Mouse (Mus musculus): ENCODE measurements at regions not wholly inside any gene's neighbourhood (a gene's known extent, or its start where the extent isn't known, plus 50 kb on each side); places are given as distances from the start of the nearest gene placed in this dataset.

DNA sequence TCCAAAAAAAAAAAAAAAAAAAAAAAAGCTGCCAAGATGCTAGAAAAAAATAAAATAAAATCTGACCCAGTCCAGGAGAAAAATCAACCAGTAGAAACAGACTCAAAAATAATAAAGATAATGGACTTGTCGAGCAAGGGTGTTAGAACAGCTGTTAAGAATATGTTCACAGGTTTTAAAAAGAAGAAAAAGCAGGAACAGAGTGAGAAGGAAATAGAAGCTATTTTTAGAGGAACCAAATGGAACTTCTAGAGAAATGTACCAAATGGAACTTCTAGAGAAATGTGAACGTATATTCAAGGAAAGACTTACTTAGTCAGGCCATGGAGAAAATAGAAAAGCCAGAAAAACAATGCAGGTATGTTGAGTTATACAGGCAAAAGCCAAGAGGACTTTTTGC lies 662.4 kb upstream of the Jmjd1c start:
- no peak for DNase-seq

DNA sequence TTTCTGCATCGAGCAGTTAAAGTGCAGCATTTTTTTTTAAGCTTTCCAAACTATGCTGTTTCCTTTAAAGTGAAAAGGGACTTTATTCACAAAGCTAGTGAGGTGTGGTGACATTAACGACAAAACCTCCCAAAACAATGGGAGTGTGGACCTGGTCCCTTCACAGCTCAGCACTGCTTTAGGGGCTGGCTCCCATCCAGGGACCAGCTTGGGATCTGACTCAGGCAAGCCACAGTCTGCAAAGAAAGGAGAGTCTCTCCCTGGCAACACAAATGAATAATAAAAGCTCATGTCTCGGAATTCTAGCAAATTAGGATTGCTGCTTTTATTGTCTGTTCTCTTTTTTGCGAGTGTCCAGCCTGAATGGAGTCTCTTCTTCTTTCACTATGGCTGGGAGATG lies 625.2 kb upstream of the Jmjd1c start:
- DNase-seq: peak; percentile 83 to 86

- DNase-seq: no peak
Measured at GRCm38 (mm10) chr10:66472038-66472437, 623.9 kb upstream of the Jmjd1c start.

GRCm38 (mm10) chr10:66475187-66475735 lies 620.7 kb upstream of the Jmjd1c start:
- DNase-seq: no peak

DNA sequence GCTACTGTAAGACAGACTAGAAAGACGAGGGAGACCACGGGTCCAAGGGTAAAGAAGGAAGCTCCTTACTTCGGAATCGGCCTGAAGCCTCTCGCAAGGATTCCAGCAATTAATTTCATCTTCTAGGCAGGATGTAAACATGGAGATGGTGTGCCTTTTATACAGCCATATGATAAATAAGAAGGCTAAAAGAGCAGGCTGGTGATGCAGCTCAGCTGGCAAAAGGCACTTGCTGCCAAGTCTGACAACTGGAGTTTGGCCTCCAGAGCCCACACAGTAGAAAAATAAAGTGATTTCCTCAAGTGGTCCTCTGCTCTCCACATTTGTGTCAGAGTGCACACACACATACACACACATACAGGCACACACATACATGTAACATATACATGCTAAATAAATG lies 605.1 kb upstream of the Jmjd1c start:
- DNase-seq: no peak

- DNase-seq: no peak
Measured at GRCm38 (mm10) chr10:66491850-66492249, 604.1 kb upstream of the Jmjd1c start.

- DNase-seq: no peak
Measured at GRCm38 (mm10) chr10:66539846-66540245, 556.1 kb upstream of the Jmjd1c start.

DNA sequence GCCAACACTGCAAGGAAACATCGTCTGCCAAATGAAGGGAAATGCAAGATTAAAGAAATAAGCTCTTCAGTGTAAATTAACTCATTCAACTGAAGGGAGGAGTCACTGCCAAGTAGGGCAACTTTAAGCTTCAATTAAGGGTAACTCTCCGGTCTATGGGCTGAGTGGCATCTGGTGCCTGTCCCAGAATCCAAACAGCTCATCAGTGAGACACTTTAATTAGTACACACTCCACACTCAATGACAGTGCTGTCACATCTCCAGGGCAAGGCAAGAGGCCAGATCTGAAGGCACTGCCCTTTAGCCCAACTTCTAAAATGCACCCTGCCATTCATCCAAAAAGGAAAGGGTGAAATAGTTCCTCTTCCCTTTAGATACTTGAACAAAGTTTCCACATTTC lies 549.3 kb upstream of the Jmjd1c start:
- peak; percentile 50 to 70 for DNase-seq

GRCm38 (mm10) chr10:66547660-66548059 lies 548.3 kb upstream of the Jmjd1c start:
- DNase-seq: no peak

- DNase-seq: no peak
Measured at GRCm38 (mm10) chr10:66548073-66548472, 547.9 kb upstream of the Jmjd1c start.

DNA sequence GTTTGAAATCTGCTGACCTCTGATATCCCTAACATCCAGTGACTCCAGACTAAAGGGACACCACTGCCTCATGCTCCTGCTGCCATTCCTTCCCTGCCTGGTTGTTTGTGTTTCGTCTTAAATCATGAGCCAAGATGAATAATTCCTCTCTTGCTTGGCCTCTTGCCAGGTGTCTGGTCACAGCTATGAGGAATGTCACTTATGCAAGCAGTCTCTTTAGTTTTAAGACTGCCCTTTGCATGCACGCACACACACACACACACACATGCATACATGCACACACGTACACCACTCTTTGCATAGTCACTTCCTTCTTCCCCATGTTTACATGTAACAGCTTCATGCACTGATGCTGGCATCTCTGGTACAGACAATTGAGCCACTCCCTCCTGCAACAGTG lies 543.0 kb upstream of the Jmjd1c start:
- DNase-seq: peak in 1 of 2 experiments; percentile 14

DNA sequence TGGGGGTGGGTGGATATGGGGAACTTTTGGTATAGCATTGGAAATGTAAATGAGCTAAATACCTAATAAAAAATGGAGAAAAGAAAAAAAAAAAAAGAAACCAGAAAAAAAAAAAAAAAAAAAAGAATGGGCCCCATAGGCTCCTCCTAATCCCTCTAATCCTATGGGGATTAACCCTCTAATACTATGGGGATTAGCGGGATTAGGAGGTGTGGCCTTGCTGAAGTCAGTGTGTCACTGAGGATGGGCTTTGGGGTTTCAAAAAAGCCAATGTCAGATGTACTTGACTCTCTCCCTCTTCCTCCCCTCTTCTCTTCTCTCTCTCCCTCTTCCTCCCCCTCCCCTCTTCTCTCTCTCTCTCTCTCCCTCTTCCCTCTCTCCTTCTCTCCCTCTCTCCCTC lies 541.7 kb upstream of the Jmjd1c start:
- DNase-seq: no peak

GRCm38 (mm10) chr10:66558097-66558840 lies 537.7 kb upstream of the Jmjd1c start:
- no peak for DNase-seq

- DNase-seq: no peak
Measured at GRCm38 (mm10) chr10:66565374-66565773, 530.6 kb upstream of the Jmjd1c start.

DNA sequence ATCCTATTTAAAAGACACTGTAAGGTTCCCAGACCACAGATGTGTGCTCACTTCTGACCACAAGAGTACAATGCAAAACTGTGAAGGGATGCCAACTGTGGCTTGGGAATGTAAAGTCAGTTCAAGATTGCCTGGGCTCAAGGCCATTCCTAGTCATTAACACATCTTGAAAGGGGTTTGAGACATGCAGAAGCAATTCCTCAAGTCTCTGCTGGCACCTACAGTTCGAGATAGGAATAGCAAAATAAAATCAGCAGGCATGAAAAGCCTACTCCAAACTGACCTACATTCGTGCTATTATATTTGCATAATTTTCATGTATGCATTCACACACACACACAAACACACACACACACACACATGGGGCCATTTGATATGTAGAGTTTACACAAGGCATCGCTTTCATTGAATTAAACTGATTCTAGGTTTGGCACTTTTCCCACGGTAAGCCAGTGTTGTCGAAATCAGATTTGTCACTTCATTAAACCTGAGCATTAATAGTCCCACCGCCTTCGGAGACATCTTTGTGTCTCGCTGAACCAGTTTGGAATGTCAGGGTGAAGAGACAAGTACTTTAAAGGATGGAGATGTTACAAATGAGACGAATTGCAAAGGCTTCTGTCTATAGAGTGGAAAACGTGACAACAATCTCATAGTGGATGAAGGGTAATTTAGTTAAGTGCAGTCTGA lies 520.9 kb upstream of the Jmjd1c start:
- DNase-seq: peak; percentile 74 to 80

DNA sequence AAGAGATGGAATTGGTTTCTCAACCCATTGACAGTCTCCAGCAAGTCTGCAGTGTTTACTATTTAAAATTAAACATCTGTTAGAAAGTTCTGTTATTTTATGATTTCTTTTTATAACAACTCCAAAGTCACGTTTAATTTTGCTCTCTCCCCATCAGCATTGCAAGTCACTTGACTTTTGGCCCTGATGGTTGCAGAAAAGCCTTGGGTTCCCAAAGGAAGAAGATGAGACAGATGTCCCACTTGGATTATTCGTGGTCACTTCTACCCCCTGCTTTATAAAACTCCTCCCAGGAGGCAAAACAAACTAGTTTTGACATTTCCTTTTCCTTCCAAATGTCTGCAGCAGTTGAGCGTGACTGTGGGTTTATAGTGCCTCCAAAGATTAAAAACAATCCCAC lies 502.9 kb upstream of the Jmjd1c start:
- no peak for DNase-seq

DNA sequence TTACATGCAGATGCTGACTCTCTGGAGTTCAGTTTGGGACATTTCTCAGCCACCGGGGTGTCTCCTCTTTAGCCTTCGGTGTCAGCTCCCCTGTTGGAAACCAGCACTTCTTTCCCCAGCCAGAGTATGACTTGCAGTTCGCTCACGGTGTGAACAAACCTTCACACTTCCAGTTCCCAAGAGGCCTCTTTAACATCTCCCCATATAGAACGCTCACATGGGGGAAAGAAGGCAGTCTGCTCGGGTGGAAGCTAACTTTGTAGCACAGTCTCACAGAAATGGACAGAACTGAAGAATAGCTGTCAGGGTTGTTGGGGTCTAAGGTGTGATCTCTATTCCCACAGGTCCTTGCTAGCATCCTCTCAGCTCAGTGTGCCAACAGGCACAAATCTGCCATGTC lies 502.4 kb upstream of the Jmjd1c start:
- no peak for DNase-seq

- no peak for DNase-seq
Measured at GRCm38 (mm10) chr10:66597952-66598351, 498.0 kb upstream of the Jmjd1c start.

DNA sequence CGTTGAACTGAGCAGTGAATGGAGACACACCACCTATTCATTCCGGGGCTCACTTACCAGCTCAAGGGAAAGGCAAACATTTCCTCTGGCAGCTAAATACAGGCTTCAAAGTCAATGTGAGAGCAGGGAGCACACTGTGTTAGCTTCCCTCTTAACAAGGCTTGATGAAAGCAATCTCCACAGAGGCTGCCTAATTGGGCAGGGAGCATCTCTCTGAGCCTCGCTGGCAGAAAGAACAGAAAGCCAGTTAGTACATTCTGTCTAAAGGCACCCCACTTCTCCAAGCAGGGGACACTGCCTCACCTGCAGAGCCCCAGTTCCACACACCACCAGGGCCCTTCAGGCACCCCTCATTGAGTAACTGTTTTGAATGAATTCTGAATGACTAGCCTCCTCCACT lies 488.8 kb upstream of the Jmjd1c start:
- DNase-seq: no peak

DNA sequence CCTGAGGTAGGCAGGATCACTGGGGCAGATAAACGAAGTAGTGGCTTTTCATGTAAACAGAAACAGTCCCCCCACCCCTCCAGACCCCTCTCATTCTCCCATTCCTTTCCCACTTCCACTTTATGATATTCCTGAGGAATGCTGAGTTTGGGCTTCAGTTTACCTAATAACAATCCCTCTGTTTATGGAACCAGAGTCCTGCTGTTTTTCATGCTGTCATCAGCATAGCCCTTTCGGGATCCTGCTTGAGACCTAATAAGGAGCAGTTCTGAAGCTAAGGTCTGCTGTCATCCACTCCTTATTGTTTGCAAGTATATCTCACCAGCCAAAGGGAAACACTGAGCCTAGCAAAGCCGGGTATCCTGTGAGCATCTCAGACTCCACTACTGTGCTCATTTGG lies 479.6 kb upstream of the Jmjd1c start:
- DNase-seq: no peak

DNA sequence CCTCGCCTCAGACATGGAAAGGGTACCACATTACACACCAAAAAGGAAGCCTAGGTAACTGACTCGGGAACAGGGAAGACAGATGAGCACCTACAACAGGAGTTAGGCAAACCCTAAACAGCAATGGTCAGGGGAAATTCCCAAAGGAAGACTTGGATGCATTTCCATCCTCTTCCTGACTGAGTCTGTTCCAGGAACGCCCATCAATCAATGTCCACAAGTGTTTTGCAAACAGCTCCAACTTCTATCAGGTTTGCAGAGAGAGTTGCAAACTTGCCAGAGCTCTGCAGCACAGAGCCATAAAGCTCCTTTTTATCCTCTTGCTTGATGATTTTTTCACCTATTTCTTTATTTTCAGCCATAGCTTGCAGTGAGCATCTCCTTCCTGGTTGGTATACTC lies 464.9 kb upstream of the Jmjd1c start:
- no peak for DNase-seq

- DNase-seq: peak; percentile 98
Measured at GRCm38 (mm10) chr10:66640890-66641847, 454.8 kb upstream of the Jmjd1c start.

- DNase-seq: peak; percentile 21 to 53
Measured at GRCm38 (mm10) chr10:66641966-66642365, 454.0 kb upstream of the Jmjd1c start.

Measured in cerebellum, postnatal 14 days (tissue).